ENCODE assay signal across 9 mouse cellular contexts in genomic region chr9:35405038-35405905, GRCm38 (mm10). TPM values are rescaled to one million over a fixed set of nuclear protein-coding genes. Genes with fewer than 3 reads are reported as not detected.
A peak's percentile ranks its signal among the peaks of the same experiment; 100 is the strongest.
DNase-seq lines count a peak whose midpoint lies in the region; ATAC-seq and TF ChIP-seq lines count a peak whose summit lies in the region.
"Had no signal": no experiment of that assay in that cellular context is flagged by ENCODE, and none has a peak within 500 bp of the region (broad histone marks: within the 10 kb centered on the region; RNA-seq: fewer than 3 reads in every experiment).

No protein-coding gene starts in this region.

- no peaks in the 10 kb centered on the region for H3K9me3 ChIP-seq in heart, postnatal 0 days (replicated peaks; ENCODE audit: control insufficient read depth, low read length)
- H3K9me3 ChIP-seq in embryonic facial prominence, embryonic 11.5 days (replicated peaks; ENCODE audit: control insufficient read depth, low read length): no peaks in the 10 kb centered on the region
- no peaks in the 10 kb centered on the region for H3K9me3 ChIP-seq in intestine, embryonic 15.5 days
- no peaks in the 10 kb centered on the region for H3K9me3 ChIP-seq in lung, embryonic 16.5 days (ENCODE audit: control insufficient read depth, low read length)

- peak; percentile 6; the same call in 1 of the 2 replicates for TF ChIP-seq CTCF in heart, postnatal 0 days (IDR thresholded peaks at IDR 0.05; ENCODE audit: low read depth)
- no peak for TF ChIP-seq CTCF in left cerebral cortex, adult 2 months (IDR thresholded peaks at IDR 0.05)

- H3K36me3 ChIP-seq in heart, postnatal 0 days (replicated peaks; ENCODE audit: control insufficient read depth, insufficient read depth, low read length): no peaks in the 10 kb centered on the region
- no peaks in the 10 kb centered on the region for H3K36me3 ChIP-seq in embryonic facial prominence, embryonic 11.5 days (replicated peaks; ENCODE audit: control insufficient read depth, insufficient read depth, low read depth, low read length)
- no peaks in the 10 kb centered on the region for H3K36me3 ChIP-seq in intestine, embryonic 15.5 days
- no peaks in the 10 kb centered on the region for H3K36me3 ChIP-seq in lung, embryonic 16.5 days (ENCODE audit: control insufficient read depth, insufficient read depth, low read length)

- H3K4me3 ChIP-seq in heart, postnatal 0 days (ENCODE audit: low read depth, low read length): no peak overlapping the region
- H3K4me3 ChIP-seq in embryonic facial prominence, embryonic 11.5 days (ENCODE audit: low read depth, low read length): no peak overlapping the region
- no peak overlapping the region for H3K4me3 ChIP-seq in intestine, embryonic 15.5 days (replicated peaks)
- peak overlapping the region; percentile 24 for H3K4me3 ChIP-seq in lung, embryonic 16.5 days (ENCODE audit: low read length)
- no peak overlapping the region for H3K4me3 ChIP-seq in left cerebral cortex, adult 2 months

- ATAC-seq in heart, postnatal 0 days (ENCODE audit: insufficient read depth, low read depth): no peak
- ATAC-seq in embryonic facial prominence, embryonic 11.5 days (replicated peaks; ENCODE audit: insufficient number of reproducible peaks, low FRiP score, low TSS enrichment, low read depth): peak; percentile 50; the same call in 1 of the 2 replicates
- ATAC-seq in intestine, embryonic 15.5 days: peak; percentile 75
- ATAC-seq in lung, embryonic 16.5 days (ENCODE audit: low read depth): peak; percentile 64

- WGBS in heart, postnatal 0 days: 23% methylated on average over 13 of the region's 13 CpGs
- 11% methylated on average over 13 of the region's 13 CpGs for WGBS in embryonic facial prominence, embryonic 11.5 days
- WGBS in intestine, embryonic 15.5 days: 7% methylated on average over 13 of the region's 13 CpGs
- 6% methylated on average over 13 of the region's 13 CpGs for WGBS in lung, embryonic 16.5 days

- no peak overlapping the region for H3K27ac ChIP-seq in heart, postnatal 0 days (ENCODE audit: low read depth)
- peak overlapping the region; percentile 52 for H3K27ac ChIP-seq in embryonic facial prominence, embryonic 11.5 days (replicated peaks; ENCODE audit: low read depth, low read length)
- peak overlapping the region; percentile 74 for H3K27ac ChIP-seq in intestine, embryonic 15.5 days
- H3K27ac ChIP-seq in lung, embryonic 16.5 days (ENCODE audit: low read length): peak overlapping the region; percentile 58
- no peak overlapping the region for H3K27ac ChIP-seq in left cerebral cortex, adult 2 months

- no peak overlapping the region for H3K9ac ChIP-seq in heart, postnatal 0 days (replicated peaks; ENCODE audit: low read depth, low read length)
- peak overlapping the region; percentile 25 for H3K9ac ChIP-seq in embryonic facial prominence, embryonic 11.5 days (replicated peaks; ENCODE audit: low read length)
- H3K9ac ChIP-seq in intestine, embryonic 15.5 days: no peak overlapping the region
- H3K9ac ChIP-seq in lung, embryonic 16.5 days (ENCODE audit: low read length): peak overlapping the region; percentile 30; the same call in 1 of the 2 replicates

- H3K4me2 ChIP-seq in heart, postnatal 0 days (ENCODE audit: low read depth, low read length): peak overlapping the region; percentile 35
- no peak overlapping the region for H3K4me2 ChIP-seq in embryonic facial prominence, embryonic 11.5 days (ENCODE audit: low read depth, low read length)
- H3K4me2 ChIP-seq in intestine, embryonic 15.5 days (replicated peaks): peak overlapping the region; percentile 30
- H3K4me2 ChIP-seq in lung, embryonic 16.5 days (ENCODE audit: low read depth, low read length): peak overlapping the region; percentile 43

- DNase-seq in heart, postnatal 0 days (ENCODE audit: low spot score): no peak
- no peak for DNase-seq in heart, postnatal 10 days
- DNase-seq in embryonic facial prominence, embryonic 11.5 days (ENCODE audit: low spot score): peak; percentile 45
- DNase-seq in left cerebral cortex, adult 2 months (ENCODE audit: extremely low spot score in 1 of 2, low spot score in 2 of 2): no peak
- no peak for DNase-seq in adrenal gland, postnatal 25 days
- no peak for DNase-seq in cerebellum, adult 11-12 months
- DNase-seq: adrenal gland, postnatal 14 days had no signal

- TF ChIP-seq EP300 in heart, postnatal 0 days (IDR thresholded peaks at IDR 0.05; ENCODE audit: low read depth): no peak

- H3K4me1 ChIP-seq in heart, postnatal 0 days (ENCODE audit: control insufficient read depth, insufficient read depth): peaks cover 4% of the 10 kb centered on the region; the same call in 1 of the 2 replicates
- H3K4me1 ChIP-seq in embryonic facial prominence, embryonic 11.5 days (ENCODE audit: control insufficient read depth, insufficient read depth, low read length): 0 out of 2 replicates have a peak, but pooled peaks cover 2% of the 10 kb centered on the region
- H3K4me1 ChIP-seq in intestine, embryonic 15.5 days (replicated peaks): peaks cover 10% of the 10 kb centered on the region
- no peaks in the 10 kb centered on the region; the same call in 1 of the 2 replicates for H3K4me1 ChIP-seq in lung, embryonic 16.5 days (replicated peaks; ENCODE audit: control insufficient read depth, insufficient read depth, low read length)

- intact Hi-C loops in heart, postnatal 10 days (cut with DNase I): no loop called here
- intact Hi-C loops in left cerebral cortex, adult 2 months (cut with DNase I): loop anchor here (10.0 kb wide), 1 partner anchor 70 kb away; no protein-coding TSS in a partner anchor

- 0 out of 2 replicates have a peak, but pooled peaks cover 8% of the 10 kb centered on the region for H3K27me3 ChIP-seq in heart, postnatal 0 days (ENCODE audit: control insufficient read depth, insufficient read depth, low read length)
- no peaks in the 10 kb centered on the region for H3K27me3 ChIP-seq in embryonic facial prominence, embryonic 11.5 days (ENCODE audit: control insufficient read depth, insufficient read depth, low read length)
- H3K27me3 ChIP-seq in intestine, embryonic 15.5 days (replicated peaks): no peaks in the 10 kb centered on the region
- no peaks in the 10 kb centered on the region; the same call in 1 of the 2 replicates for H3K27me3 ChIP-seq in lung, embryonic 16.5 days (ENCODE audit: control insufficient read depth, insufficient read depth, low read depth, low read length)

RNA-seq across cellular contexts. Expression of gene Cdon, which starts 15.7 kb away (rescaled TPM):
- 36.4 and 41.7 TPM in 2 replicates for total RNA-seq in heart, postnatal 0 days (2014; rRNA removed; ENCODE audit: low replicate concordance)
- 2.2 and 2.3 TPM in 2 replicates for polyA plus RNA-seq in heart, postnatal 0 days (2015; fragmentation: Nextera tagmentation; extraction: Ambion mirVana)
- 10 to 100 TPM; 19.7 to 31.2 TPM for total RNA-seq in heart, postnatal 10 days (2021)
- polyA plus RNA-seq in embryonic facial prominence, embryonic 11.5 days (2014; fragmentation: Nextera tagmentation; extraction: Ambion mirVana): 7.5 and 9.4 TPM in 2 replicates
- polyA plus RNA-seq in intestine, embryonic 15.5 days (2015; fragmentation: Nextera tagmentation; extraction: Ambion mirVana): 6.6 and 8.2 TPM in 2 replicates
- polyA plus RNA-seq in lung, embryonic 16.5 days (2015; fragmentation: Nextera tagmentation; extraction: Ambion mirVana): 3.2 and 3.6 TPM in 2 replicates
- 1 to 10 TPM; 7.9 to 8.3 TPM for total RNA-seq in left cerebral cortex, adult 2 months (2021)
- total RNA-seq in adrenal gland, postnatal 25 days (2021): 10.7 and 13.1 TPM in 2 replicates

Comparison
In these comparisons a context has a peak if more than half of its experiments do, and no peak if none do; other contexts are left out.
1. H3K27ac ChIP-seq: peak in embryonic facial prominence, embryonic 11.5 days (single experiment), intestine, embryonic 15.5 days (single experiment) and lung, embryonic 16.5 days (single experiment); none in heart, postnatal 0 days (single experiment) and left cerebral cortex, adult 2 months (single experiment).
2. H3K9ac ChIP-seq: peak in embryonic facial prominence, embryonic 11.5 days (single experiment) and lung, embryonic 16.5 days (single experiment); none in heart, postnatal 0 days (single experiment) and intestine, embryonic 15.5 days (single experiment).